Mouse (Mus musculus): ENCODE results near the gene Nek6. TPM values are rescaled to one million over a fixed set of nuclear protein-coding genes. Genes with fewer than 3 reads are reported as not detected.

Nek6 gene
- polyA plus RNA-seq, 1 experiment from 2014 or later, result 85.1 TPM

GRCm38 (mm10) chr2:38616956-38617872, 105.8 kb downstream of the Nek6 start:
- no peaks in the 10 kb centered on the region for H3K27me3 ChIP-seq (ENCODE audit: control insufficient read depth, insufficient read depth, low read length)
- H3K9ac ChIP-seq (ENCODE audit: low read depth, low read length), result no peak overlapping the region
- no peaks in the 10 kb centered on the region for H3K9me3 ChIP-seq (replicated peaks; ENCODE audit: control insufficient read depth, low read length)
- peaks cover 13% of the 10 kb centered on the region for H3K4me1 ChIP-seq (ENCODE audit: control insufficient read depth, insufficient read depth, low read length)
- no peak for ATAC-seq (replicated peaks; ENCODE audit: insufficient number of reproducible peaks, low FRiP score, low TSS enrichment)
- H3K36me3 ChIP-seq (ENCODE audit: control insufficient read depth, insufficient read depth, low read length), result peaks cover 5% of the 10 kb centered on the region; the same call in 1 of the 2 replicates
- no peak overlapping the region for H3K4me3 ChIP-seq (ENCODE audit: low read depth, low read length)
- H3K4me2 ChIP-seq, result no peak overlapping the region
- WGBS (ENCODE audit: insufficient replicate concordance), result 81% methylated on average over 5 of the region's 5 CpGs
- no peak overlapping the region for H3K27ac ChIP-seq (ENCODE audit: low read depth, low read length)

GRCm38 (mm10) chr2:38619777-38620176, 108.3 kb downstream of the Nek6 start:
- Histone ChIP-seq H3K4me1 (ENCODE audit: control insufficient read depth, insufficient read depth, low read length) (peaks cover 9% of the 10 kb centered on the region; the same call in 1 of the 2 replicates), H3K4me3 (ENCODE audit: low read depth, low read length) (no peak overlapping the region), H3K9ac (ENCODE audit: low read depth, low read length) (no peak overlapping the region), H3K9me3 (replicated peaks; ENCODE audit: control insufficient read depth, low read length) (no peaks in the 10 kb centered on the region), H3K27ac (ENCODE audit: low read depth, low read length) (no peak overlapping the region), H3K4me2 (no peak overlapping the region), H3K36me3 (ENCODE audit: control insufficient read depth, insufficient read depth, low read length) (peaks cover 3% of the 10 kb centered on the region; the same call in 1 of the 2 replicates), H3K27me3 (ENCODE audit: control insufficient read depth, insufficient read depth, low read length) (no peaks in the 10 kb centered on the region)
- WGBS (ENCODE audit: insufficient replicate concordance), result 91% methylated on average over 4 of the region's 4 CpGs
- no peak for ATAC-seq (replicated peaks; ENCODE audit: insufficient number of reproducible peaks, low FRiP score, low TSS enrichment)

- peaks cover 9% of the 10 kb centered on the region; the same call in 1 of the 2 replicates for H3K4me1 ChIP-seq (ENCODE audit: control insufficient read depth, insufficient read depth, low read length)
- no peak overlapping the region for H3K4me2 ChIP-seq
- no peak for ATAC-seq (replicated peaks; ENCODE audit: insufficient number of reproducible peaks, low FRiP score, low TSS enrichment)
- no peak overlapping the region for H3K4me3 ChIP-seq (ENCODE audit: low read depth, low read length)
- H3K9me3 ChIP-seq (replicated peaks; ENCODE audit: control insufficient read depth, low read length), result no peaks in the 10 kb centered on the region
- 77% methylated on average over 4 of the region's 4 CpGs for WGBS (ENCODE audit: insufficient replicate concordance)
- no peak overlapping the region for H3K27ac ChIP-seq (ENCODE audit: low read depth, low read length)
- H3K36me3 ChIP-seq (ENCODE audit: control insufficient read depth, insufficient read depth, low read length), result peaks cover 3% of the 10 kb centered on the region; the same call in 1 of the 2 replicates
- H3K9ac ChIP-seq (ENCODE audit: low read depth, low read length), result no peak overlapping the region
- H3K27me3 ChIP-seq (ENCODE audit: control insufficient read depth, insufficient read depth, low read length), result no peaks in the 10 kb centered on the region
Measured at GRCm38 (mm10) chr2:38621076-38621475, 109.6 kb downstream of the Nek6 start.

- Histone ChIP-seq H3K27ac (ENCODE audit: low read depth, low read length) (no peak overlapping the region), H3K36me3 (ENCODE audit: control insufficient read depth, insufficient read depth, low read length) (peaks cover 3% of the 10 kb centered on the region; the same call in 1 of the 2 replicates), H3K4me1 (ENCODE audit: control insufficient read depth, insufficient read depth, low read length) (peaks cover 6% of the 10 kb centered on the region; the same call in 1 of the 2 replicates), H3K9ac (ENCODE audit: low read depth, low read length) (no peak overlapping the region), H3K4me3 (ENCODE audit: low read depth, low read length) (no peak overlapping the region), H3K9me3 (replicated peaks; ENCODE audit: control insufficient read depth, low read length) (no peaks in the 10 kb centered on the region), H3K27me3 (ENCODE audit: control insufficient read depth, insufficient read depth, low read length) (no peaks in the 10 kb centered on the region), H3K4me2 (no peak overlapping the region)
- 75% methylated on average over 6 of the region's 6 CpGs for WGBS (ENCODE audit: insufficient replicate concordance)
- no peak for ATAC-seq (replicated peaks; ENCODE audit: insufficient number of reproducible peaks, low FRiP score, low TSS enrichment)
Measured at GRCm38 (mm10) chr2:38621610-38622021, 110.2 kb downstream of the Nek6 start.

- Histone ChIP-seq H3K27ac (ENCODE audit: low read depth, low read length) (no peak overlapping the region), H3K4me1 (ENCODE audit: control insufficient read depth, insufficient read depth, low read length) (no peaks in the 10 kb centered on the region), H3K9ac (ENCODE audit: low read depth, low read length) (no peak overlapping the region), H3K36me3 (ENCODE audit: control insufficient read depth, insufficient read depth, low read length) (peaks cover 4% of the 10 kb centered on the region; the same call in 1 of the 2 replicates), H3K9me3 (replicated peaks; ENCODE audit: control insufficient read depth, low read length) (no peaks in the 10 kb centered on the region), H3K4me3 (ENCODE audit: low read depth, low read length) (no peak overlapping the region), H3K4me2 (no peak overlapping the region), H3K27me3 (ENCODE audit: control insufficient read depth, insufficient read depth, low read length) (no peaks in the 10 kb centered on the region)
- WGBS (ENCODE audit: insufficient replicate concordance), result 81% methylated on average over 3 of the region's 3 CpGs
- ATAC-seq (replicated peaks; ENCODE audit: insufficient number of reproducible peaks, low FRiP score, low TSS enrichment), result no peak
Measured at GRCm38 (mm10) chr2:38623411-38623810, 112.0 kb downstream of the Nek6 start.

GRCm38 (mm10) chr2:38623821-38624590, 112.6 kb downstream of the Nek6 start:
- no peak for ATAC-seq (replicated peaks; ENCODE audit: insufficient number of reproducible peaks, low FRiP score, low TSS enrichment)
- H3K27ac ChIP-seq (ENCODE audit: low read depth, low read length), result no peak overlapping the region
- no peak overlapping the region for H3K9ac ChIP-seq (ENCODE audit: low read depth, low read length)
- H3K4me3 ChIP-seq (ENCODE audit: low read depth, low read length), result no peak overlapping the region
- H3K4me1 ChIP-seq (ENCODE audit: control insufficient read depth, insufficient read depth, low read length), result no peaks in the 10 kb centered on the region
- no peaks in the 10 kb centered on the region for H3K27me3 ChIP-seq (ENCODE audit: control insufficient read depth, insufficient read depth, low read length)
- H3K36me3 ChIP-seq (ENCODE audit: control insufficient read depth, insufficient read depth, low read length), result peaks cover 9% of the 10 kb centered on the region; the same call in 1 of the 2 replicates
- no peak overlapping the region for H3K4me2 ChIP-seq
- no peaks in the 10 kb centered on the region for H3K9me3 ChIP-seq (replicated peaks; ENCODE audit: control insufficient read depth, low read length)
- 89% methylated on average over 8 of the region's 8 CpGs for WGBS (ENCODE audit: insufficient replicate concordance)

GRCm38 (mm10) chr2:38628801-38629200, 117.4 kb downstream of the Nek6 start:
- H3K27ac ChIP-seq (ENCODE audit: low read depth, low read length), result no peak overlapping the region
- no peak for ATAC-seq (replicated peaks; ENCODE audit: insufficient number of reproducible peaks, low FRiP score, low TSS enrichment)
- no peak overlapping the region for H3K4me3 ChIP-seq (ENCODE audit: low read depth, low read length)
- H3K4me2 ChIP-seq, result no peak overlapping the region
- H3K4me1 ChIP-seq (ENCODE audit: control insufficient read depth, insufficient read depth, low read length), result no peaks in the 10 kb centered on the region
- H3K27me3 ChIP-seq (ENCODE audit: control insufficient read depth, insufficient read depth, low read length), result no peaks in the 10 kb centered on the region
- H3K9me3 ChIP-seq (replicated peaks; ENCODE audit: control insufficient read depth, low read length), result no peaks in the 10 kb centered on the region
- no peak overlapping the region for H3K9ac ChIP-seq (ENCODE audit: low read depth, low read length)
- WGBS (ENCODE audit: insufficient replicate concordance), result 85% methylated on average over 4 of the region's 4 CpGs
- H3K36me3 ChIP-seq (ENCODE audit: control insufficient read depth, insufficient read depth, low read length), result peaks cover 25% of the 10 kb centered on the region

- no peaks in the 10 kb centered on the region for H3K27me3 ChIP-seq (ENCODE audit: control insufficient read depth, insufficient read depth, low read length)
- WGBS (ENCODE audit: insufficient replicate concordance), result 93% methylated on average over 3 of the region's 3 CpGs
- no peak overlapping the region for H3K4me2 ChIP-seq
- H3K4me1 ChIP-seq (ENCODE audit: control insufficient read depth, insufficient read depth, low read length), result no peaks in the 10 kb centered on the region
- H3K9me3 ChIP-seq (replicated peaks; ENCODE audit: control insufficient read depth, low read length), result no peaks in the 10 kb centered on the region
- H3K36me3 ChIP-seq (ENCODE audit: control insufficient read depth, insufficient read depth, low read length), result peaks cover 25% of the 10 kb centered on the region
- ATAC-seq (replicated peaks; ENCODE audit: insufficient number of reproducible peaks, low FRiP score, low TSS enrichment), result no peak
- H3K4me3 ChIP-seq (ENCODE audit: low read depth, low read length), result no peak overlapping the region
- no peak overlapping the region for H3K27ac ChIP-seq (ENCODE audit: low read depth, low read length)
- no peak overlapping the region for H3K9ac ChIP-seq (ENCODE audit: low read depth, low read length)
Measured at GRCm38 (mm10) chr2:38629451-38629850, 118.0 kb downstream of the Nek6 start.

All from heart, embryonic 11.5 days (tissue).